Mouse (Mus musculus): Measurements from ENCODE around the gene Gm10518.

GRCm38 (mm10) chr1:179832710-179833240, 29.6 kb downstream of the Gm10518 start:
- TF ChIP-seq GATA1 (IDR thresholded peaks at IDR 0.05; ENCODE audit: borderline replicate concordance, low read length) (no peak), FLI1 (IDR thresholded peaks at IDR 0.05; ENCODE audit: low read length) (no peak)

Data from megakaryocyte, embryonic 14.5 days (primary cell).